Mouse (Mus musculus) kidney, adult 9 months (tissue): ENCODE data around the gene Cntnap5a.

Experiments used
- DNase-seq: peaks from one replicate; pipeline ENCODE4 v3.0.0; 2022

Gene Cntnap5a

DNA sequence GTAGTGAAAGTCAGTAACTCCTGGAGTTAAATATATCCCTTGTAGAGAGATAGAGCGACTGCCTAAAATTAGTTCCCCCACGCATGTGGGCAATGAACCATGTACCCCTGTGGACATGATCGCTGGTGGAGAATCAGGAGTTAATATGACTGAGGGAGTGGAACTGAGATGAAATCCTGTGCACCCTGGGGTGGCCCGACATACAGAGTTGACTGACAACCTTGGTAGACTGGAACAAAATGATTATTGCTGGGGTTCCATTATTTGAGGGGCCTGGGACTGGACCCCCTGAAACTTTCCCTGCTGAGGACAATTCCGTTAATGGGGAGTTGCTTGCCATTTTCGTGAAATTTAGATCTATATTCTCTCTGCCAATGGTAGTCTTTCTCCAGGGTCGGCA lies 683.0 kb downstream of the Cntnap5a start:
- DNase-seq = no peak

DNA sequence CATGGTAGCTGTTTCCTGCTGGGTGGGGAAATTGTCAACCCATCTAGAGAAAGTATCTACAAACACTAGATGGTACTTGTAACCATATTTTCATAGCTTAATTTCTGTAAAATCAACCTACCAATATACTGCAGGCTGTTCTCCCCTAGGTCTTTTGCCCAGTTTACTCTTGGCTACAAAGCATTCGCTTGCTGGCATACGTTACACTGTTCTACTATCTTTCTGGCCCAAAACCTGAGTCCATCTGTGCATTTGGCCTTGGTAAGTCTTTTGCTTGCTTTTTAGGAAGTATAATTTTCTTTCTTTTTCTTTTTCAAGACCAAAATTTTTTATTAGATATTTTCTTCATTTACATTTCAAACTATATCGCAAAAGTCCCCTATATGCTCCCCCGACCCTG lies 686.3 kb downstream of the Cntnap5a start:
- no peak for DNase-seq

DNA sequence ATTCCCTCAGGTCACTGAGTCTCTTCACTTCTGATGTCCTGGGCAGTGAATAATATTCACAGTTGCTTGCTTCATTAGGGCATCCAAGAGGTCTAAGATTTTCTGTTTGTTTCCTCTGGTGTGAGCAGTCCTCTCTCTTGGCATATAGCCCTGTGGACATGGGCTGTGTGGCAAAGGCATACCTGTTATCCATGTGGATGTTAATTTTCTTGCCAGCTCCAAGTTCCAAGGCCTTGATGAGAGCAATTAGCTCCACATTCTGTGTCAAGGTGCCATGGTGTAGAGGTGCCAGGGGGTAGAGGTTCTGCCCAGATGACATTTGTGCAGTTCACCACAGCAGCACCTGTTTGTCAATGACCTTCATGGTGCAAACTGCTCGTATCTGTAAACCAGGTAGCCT lies 689.0 kb downstream of the Cntnap5a start:
- DNase-seq = no peak

DNA sequence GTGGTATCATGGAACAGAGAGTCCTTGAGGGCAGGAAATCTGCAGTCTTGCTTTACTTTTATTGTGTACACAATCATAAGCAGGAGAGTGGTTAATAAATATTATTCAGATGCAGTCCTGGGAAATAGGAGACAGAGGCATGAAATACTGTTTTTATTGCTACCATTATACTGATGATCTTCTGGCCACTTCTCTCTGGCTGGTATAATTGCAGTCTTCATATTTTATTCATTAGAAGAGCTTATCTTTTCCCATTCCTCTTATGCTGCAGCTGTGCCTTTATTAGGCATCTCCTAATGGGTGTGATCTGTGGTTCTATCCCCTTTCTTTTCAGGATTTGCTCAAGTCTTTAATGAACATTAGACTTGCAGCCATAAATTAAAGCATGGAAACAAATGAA lies 707.8 kb downstream of the Cntnap5a start:
- no peak for DNase-seq

DNA sequence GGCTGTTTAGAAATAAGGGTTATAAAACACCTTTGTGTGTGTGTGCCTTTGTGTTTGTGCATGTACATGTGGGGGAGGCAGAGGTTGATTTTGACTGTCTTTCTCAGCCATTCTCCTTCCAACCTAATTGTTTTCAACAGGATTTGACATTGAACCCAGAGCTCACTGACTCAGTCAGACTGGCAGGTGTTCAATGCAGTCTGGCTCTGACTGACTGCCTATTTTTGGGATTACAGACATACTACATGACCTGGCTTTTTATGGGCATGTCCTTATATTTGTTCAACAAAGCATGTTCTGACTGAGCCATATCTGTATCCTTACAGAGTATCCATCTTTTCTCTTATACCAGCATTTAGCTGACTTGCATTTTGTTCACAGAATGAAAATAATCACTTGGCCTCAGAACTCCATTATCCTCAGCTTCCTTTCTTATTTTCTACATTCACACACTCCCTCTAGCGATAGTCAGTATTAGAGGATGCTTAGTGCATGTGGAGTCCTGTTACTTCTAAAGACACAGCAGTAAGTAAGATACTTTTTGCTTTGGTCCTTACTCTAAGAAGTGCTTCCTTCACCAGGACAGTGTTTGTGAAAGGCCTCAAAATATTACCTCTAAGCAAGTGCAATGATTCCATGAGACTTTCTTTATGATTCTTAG lies 717.6 kb downstream of the Cntnap5a start:
- no peak for DNase-seq

DNA sequence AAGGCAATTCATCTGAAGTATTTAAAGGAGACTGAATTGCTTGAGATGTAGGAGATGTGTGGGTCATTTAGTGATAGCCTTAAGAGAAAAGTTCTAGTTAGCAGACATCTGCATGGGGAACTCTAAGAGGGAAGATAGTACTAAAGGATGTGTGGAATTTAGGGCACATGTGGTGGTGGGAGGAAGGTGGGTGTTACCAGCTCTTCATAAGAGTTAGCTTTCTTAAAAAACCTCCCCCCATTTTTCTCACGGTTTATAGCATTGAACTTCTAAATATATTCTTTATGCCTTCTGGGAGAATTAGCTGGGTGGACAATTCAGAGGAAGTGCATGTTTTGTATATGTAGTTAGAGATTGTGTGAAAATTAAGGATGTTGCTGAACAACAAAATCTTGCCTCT lies 725.3 kb downstream of the Cntnap5a start:
- DNase-seq = no peak

DNA sequence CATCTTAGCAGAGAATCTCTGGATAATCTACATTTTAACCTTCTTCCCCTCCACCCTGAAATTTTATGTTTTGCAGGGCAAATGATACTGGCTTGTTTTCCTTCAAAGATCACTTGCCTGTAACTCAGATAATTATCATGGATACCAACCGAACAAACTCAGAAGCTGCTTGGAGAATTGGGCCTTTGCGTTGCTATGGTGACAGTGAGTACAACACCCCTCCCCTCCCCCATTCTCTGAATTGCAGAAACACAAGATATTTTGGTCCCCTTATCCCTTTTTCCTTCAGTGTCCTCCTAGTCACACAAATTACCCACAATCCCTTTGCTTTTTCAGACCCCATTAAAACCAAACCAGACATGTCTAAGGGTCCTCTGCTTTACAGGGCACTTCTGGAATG lies 743.8 kb downstream of the Cntnap5a start:
- DNase-seq = no peak

DNA sequence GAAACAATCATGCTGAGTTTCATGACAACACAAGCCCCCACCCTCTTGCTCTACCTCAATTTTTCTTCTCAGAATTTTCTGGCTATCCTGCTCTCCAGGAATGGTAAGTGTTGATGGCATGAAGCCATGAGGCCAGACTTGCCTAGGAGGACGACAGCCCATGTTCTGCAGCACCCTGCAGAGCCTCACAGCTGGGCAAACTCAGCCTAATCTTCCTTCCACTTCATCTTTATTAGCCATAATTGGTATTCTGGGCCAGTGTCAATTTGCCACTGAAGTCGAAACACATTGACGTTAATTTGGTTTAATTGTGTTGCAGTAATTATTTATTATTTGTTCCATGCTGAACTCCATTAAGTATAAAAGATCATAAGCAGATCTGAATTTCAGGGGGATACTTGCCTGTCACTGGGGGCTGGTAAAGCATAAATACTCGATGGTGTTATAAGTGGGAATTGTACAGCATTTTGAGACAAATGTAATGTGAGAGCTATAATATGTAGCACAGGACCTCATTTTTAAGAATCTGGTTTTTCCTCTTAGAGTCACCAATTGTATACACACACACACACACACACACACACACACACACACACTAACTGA lies 770.7 kb downstream of the Cntnap5a start:
- no peak for DNase-seq

DNA sequence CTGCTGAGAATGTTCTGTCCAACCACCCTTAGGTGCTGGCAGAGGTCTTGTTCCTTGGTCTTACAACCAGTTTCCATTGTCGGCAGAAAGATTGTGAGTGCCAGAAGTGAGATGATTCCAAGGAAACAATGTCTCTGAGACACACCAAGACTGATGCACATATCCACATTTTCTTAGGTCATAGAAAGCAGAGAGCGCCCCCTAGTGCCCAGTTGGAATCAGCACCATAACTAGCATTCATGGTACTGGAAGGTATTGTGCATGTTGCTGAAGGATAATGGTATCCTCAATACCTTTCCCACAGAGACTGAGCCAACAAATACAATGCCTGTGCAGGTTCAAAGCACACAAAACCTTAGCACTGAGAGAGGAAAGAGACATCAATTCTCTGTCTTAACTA lies 793.1 kb downstream of the Cntnap5a start:
- peak; percentile 29 for DNase-seq

DNA sequence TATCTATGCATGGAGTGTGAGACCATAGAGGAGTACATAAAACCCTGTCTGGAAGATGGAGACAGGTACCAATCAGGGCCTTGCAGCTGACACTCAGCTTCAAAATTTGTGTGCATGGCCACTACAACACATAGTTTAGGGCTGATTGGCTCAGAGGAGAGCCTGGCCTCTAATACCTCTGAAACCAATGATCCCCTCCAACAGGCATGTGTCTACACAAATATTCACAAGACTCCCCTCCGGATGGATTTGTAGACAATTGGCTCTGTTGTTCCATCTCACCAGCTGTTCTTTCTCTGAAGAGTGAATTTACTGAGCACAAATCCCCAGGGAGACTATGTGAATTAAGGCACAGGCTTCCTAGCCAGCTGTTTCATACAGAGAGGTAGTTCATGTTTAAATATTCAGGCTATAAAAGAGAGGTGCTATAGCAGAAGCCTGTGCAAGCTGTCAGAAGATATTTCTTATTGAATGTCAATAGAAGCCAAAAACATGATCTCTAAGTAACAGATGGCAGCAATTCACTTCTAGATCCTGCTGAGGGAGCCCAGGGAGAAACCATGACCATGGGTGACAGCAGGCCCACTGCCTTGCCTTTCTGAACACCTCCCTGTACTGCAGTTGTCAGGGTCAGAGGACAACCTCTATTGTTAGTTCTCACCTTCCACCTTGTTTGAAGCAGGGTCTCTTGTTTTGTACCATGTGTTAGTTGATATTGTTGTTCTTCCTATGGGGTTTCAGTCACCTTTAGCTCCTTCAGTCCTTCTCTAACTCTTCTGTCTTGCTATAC lies 804.4 kb downstream of the Cntnap5a start:
- DNase-seq = no peak

DNA sequence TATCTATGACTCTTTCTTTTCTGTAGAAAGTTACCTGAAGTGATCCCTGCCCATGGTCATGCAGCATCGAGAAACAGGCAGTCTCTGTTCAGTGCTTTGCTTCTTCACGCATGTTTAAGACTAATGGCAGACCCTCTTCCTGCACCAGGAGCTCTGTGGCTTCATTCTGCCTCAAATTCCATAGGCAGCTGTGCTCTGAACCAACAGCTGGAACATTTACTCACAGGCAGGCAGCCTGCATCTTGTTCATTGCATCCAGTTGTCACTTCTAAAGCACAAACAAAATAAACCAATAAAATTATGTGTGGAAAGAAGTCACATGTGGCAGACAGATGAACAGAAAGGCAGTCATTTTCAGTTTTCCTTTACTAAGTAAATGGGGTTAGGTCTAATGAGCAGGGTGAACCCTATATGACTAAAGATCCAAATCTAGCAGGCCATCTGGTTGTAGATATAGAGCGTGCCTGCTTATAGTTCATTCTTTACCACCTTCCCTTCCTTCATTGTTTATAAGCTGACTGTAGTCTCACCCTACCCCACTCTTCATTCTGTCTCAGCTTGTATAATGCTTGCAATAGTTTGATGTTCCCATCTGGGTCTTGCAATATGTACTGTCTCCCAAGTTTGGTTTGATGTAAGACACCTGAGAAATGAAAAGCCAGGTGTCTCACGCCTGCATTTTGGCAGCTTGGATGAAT lies 893.6 kb downstream of the Cntnap5a start:
- no peak for DNase-seq

DNA sequence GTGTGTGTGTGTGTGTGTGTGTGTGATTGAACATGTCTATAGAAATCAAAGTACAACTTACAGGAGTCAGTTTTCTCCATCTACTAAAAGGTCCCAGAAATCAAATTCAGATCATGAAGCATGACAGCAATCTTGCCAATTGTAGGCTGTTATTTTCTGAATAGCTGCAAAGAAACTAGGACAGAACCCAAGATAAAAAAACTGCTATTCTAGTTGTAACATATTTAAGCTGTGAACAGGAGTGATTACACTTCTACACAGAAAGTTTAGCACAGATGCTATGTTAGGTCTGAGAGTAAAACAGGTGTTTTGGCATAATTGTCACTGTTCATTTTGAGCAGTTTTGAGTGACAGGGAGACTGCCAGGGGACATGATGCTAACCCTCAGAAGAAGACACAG lies 931.7 kb downstream of the Cntnap5a start:
- DNase-seq = no peak
